Mouse (Mus musculus) lung, adult 2 months (tissue): ENCODE measurements around the gene Ankrd33b. TPM values are rescaled to one million over a fixed set of nuclear protein-coding genes. Genes with fewer than 3 reads are reported as not detected.

Source experiments
- DNase-seq: peaks from one replicate; pipeline ENCODE4 v3.0.0; 2022
- H3K4me1 ChIP-seq: fragments of 200-500 bp; 2 replicates; pipeline ENCODE4 v1.6.1; 2011; ENCODE audit warnings: low read length; ENCODE audit not compliant: control insufficient read depth, insufficient read depth
- H3K4me3 ChIP-seq: fragments of 200-500 bp; replicated peaks from 2 replicates; pipeline ENCODE3; 2011; ENCODE audit warnings: low read depth, mild to moderate bottlenecking, control low read depth, low read length; ENCODE audit errors: extremely low read depth
- CTCF ChIP-seq: fragments of 200-500 bp; IDR thresholded peaks from 2 replicates; pipeline ENCODE4 v1.5.1; 2011; ENCODE audit warnings: mild to moderate bottlenecking, low read length, control low read depth; ENCODE audit not compliant: insufficient read depth
- POLR2A ChIP-seq: fragments of 200-500 bp; IDR thresholded peaks from 2 replicates; pipeline ENCODE4 v1.6.1; 2011; ENCODE audit warnings: low read depth, mild to moderate bottlenecking, control low read depth, low read length, borderline replicate concordance; ENCODE audit errors: extremely low read depth
- whole genome bisulfite sequencing: fragments of 180-500 bp; shearing (Covaris S2); methylation state at CpG from one replicate; pipeline ENCODE4 v1.1.7; 2018; 5-methylcytosine and 5-hydroxymethylcytosine counted together
- polyA plus RNA-seq: library from polyadenylated mRNA; depleted of rRNA; stranded (reverse); fragments of >200 nt; gene quantifications from 2 replicates; pipeline ENCODE4 v1.2.3, GENCODE M21; 2012

Gene Ankrd33b
- polyA plus RNA-seq, 1 experiment = 42.2 TPM

- Histone ChIP-seq H3K4me1 (peaks cover 3% of the 10 kb centered on the region), H3K4me3 (no peak overlapping the region)
- TF ChIP-seq POLR2A (no peak), CTCF (no peak)
- WGBS = 78% methylated on average over 3 of the region's 3 CpGs
- DNase-seq = no peak
These were observed 11.9 kb upstream of the Ankrd33b start for GRCm38 (mm10) chr15:31379471-31379870.

GRCm38 (mm10) chr15:31375212-31375611 lies 7.7 kb upstream of the Ankrd33b start:
- WGBS = 38% methylated on average over 4 of the region's 4 CpGs
- no peak for TF ChIP-seq POLR2A
- no peak for TF ChIP-seq CTCF

GRCm38 (mm10) chr15:31369125-31369612 lies 1.6 kb upstream of the Ankrd33b start:
- DNase-seq = no peak
- WGBS = 16% methylated on average over 12 of the region's 12 CpGs
- peaks cover 6% of the 10 kb centered on the region for H3K4me1 ChIP-seq
- no peak overlapping the region for H3K4me3 ChIP-seq
- no peak for TF ChIP-seq CTCF
- TF ChIP-seq POLR2A = no peak

More at GRCm38 (mm10) chr15:31375212-31375611, 7.7 kb upstream of the Ankrd33b start:
- Histone ChIP-seq H3K4me1 (no peaks in the 10 kb centered on the region), H3K4me3 (no peak overlapping the region)
- no peak for DNase-seq

DNA sequence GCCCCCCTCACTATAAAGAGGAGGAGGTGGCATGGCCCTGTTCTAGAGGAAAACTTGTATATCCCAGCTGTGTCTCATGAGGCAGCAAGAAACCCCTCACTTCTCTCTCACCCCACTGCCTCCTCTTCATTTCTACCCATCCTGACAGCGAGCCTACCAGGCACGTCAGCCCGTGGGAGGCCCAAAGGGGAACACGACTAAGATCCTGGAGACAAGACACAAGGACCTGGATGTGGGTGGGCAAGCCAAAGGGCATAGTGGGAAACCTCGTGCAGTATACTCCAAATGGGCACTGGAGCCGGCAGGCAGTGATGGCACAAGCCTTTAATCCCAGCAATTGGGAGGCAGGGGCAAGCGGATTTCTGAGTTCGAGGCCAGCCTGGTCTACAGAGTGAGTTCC lies 1.0 kb upstream of the Ankrd33b start:
- TF ChIP-seq CTCF = no peak
- no peak for TF ChIP-seq POLR2A

DNA sequence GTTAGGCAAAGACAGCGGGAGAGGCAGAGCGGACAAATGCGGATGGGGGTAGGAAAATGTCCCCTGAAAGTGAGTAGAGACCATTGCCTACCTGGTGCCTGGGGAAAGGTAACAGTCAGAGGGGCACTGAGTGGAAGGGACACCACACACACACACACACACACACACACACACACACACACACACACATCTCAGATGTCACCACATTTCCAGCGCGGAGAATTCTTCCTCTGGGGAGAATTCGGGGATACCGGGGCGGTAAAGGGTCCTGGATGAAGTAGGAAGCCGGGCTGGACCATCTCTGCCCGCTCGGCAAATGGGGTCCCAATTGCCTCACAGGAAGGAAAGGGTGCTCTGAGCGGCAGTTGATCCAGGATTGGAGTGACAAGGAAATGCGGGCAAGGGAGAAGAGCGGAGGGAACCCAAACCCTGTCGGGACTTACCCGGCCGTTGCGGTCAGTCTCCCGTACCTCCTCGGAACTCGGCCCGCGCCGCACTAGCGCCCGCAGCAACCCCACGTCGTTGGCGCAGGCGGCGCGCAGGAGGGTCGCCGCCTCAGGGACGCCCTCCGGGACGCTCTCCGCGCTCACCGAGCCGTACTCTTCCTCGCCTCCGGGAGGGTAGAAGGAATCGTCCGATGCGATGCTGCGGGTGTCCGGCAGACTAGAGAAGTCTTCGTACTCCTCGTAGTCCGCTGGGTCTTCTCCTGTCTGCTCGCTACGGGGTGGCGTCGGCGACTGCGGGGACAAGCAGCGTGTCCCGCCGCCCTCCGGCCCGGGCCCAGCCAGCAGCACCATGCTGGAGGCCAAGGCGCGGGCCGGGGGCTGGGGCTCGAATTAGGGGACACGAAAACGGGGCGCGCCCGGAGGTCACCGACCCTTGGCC lies 688 bp downstream of the Ankrd33b start:
- Histone ChIP-seq H3K4me1 (peaks cover 9% of the 10 kb centered on the region), H3K4me3 (peak overlapping the region; percentile 91)
- WGBS = under 1% methylated on average over 72 of the region's 72 CpGs
- TF ChIP-seq POLR2A (no peak), CTCF (no peak)
- peak; percentile 38 for DNase-seq

More for the DNA sequence above, 1.0 kb upstream of the Ankrd33b start:
- WGBS = 43% methylated on average over 8 of the region's 8 CpGs
- H3K4me1 ChIP-seq = peaks cover 6% of the 10 kb centered on the region
- DNase-seq = no peak
- H3K4me3 ChIP-seq = peak overlapping the region; percentile 37

DNA sequence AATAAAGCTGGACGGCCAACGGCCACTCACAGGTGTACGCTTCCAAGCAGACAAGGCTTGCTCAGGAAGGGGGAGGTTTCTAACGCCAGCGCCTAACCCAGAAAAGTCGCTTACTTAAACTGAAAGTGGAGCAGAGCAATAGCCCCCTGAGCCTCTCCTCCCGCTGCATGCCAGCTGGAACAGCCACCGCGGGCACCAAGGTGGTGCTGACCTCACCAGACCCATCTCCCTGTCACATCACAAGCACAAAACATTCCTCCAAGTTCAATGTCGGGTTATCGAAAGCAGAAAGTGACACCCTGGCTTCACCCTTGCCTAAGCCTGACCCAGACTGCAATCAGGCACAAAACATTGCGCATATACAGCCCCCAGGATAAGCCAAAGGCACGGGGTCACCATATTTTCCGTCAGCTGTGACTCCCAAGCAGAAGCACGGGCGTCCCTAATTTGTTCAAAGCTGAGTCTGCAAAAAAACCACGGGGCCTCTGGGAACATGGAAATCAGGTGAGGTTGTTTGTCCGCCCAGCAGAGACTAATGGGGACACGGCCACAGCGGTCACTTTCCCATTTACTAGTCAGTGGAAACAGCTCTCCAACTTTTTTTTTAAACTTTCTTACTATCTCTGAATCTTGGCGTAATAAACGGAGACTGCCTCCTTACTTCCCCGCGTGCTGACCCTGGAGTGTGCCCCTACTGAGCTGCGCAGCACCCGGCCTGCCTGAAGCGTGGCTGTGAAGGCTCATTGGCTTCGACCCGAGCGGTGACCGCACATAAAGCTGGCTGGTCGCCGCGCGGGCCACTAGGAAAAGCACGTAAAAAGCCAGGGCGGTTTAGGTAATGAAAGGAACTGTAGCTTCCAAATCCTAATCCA lies 1.6 kb downstream of the Ankrd33b start:
- H3K4me3 ChIP-seq = peak overlapping the region; percentile 91
- TF ChIP-seq CTCF (no peak), POLR2A (peak; percentile 20; the same call in 1 of the 2 replicates)
- WGBS = 5% methylated on average over 37 of the region's 37 CpGs
- DNase-seq = peak; percentile 49
- H3K4me1 ChIP-seq = peaks cover 15% of the 10 kb centered on the region

DNA sequence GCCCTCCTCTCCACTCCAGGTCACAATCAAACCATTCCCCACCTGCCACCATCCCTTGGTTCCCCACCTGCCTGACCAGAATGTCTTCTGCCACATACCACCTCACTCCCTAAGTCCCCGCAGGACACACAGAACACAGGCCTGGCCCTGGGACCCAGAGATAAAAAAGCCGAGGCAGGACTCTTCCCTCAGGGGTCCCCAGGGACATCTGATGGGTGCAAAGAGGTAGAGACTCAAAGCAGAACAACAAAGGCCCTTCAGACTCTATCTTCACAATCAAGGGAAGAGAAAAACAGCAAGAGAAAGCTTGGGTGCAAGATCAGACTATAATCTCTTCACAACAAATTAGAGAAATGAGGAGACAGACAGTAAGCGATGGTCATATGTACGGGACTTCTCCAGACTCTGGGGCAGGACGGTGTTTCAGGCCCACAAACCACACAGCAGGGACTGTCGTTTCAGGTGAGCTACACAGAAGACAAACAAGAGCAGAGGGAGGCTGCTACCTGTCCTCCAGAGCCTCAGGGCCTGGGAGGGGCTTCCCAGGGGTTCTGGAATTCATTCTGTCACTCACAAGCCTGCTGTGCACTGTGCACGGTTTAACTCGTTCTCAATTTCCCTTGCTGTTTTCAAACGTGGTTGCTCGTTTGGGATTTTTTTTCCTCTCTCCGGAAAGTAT lies 2.3 kb downstream of the Ankrd33b start:
- DNase-seq = no peak
- Histone ChIP-seq H3K4me3 (peak overlapping the region; percentile 91), H3K4me1 (peaks cover 15% of the 10 kb centered on the region)
- WGBS = 29% methylated on average over 11 of the region's 11 CpGs
- TF ChIP-seq CTCF (no peak), POLR2A (no peak)

- WGBS = 58% methylated on average over 6 of the region's 6 CpGs
- no peak for TF ChIP-seq CTCF
- no peak for TF ChIP-seq POLR2A
- no peak for DNase-seq
- H3K4me3 ChIP-seq = peak overlapping the region; percentile 15
- peaks cover 16% of the 10 kb centered on the region for H3K4me1 ChIP-seq
These were observed 3.1 kb downstream of the Ankrd33b start for GRCm38 (mm10) chr15:31364396-31364795.

DNA sequence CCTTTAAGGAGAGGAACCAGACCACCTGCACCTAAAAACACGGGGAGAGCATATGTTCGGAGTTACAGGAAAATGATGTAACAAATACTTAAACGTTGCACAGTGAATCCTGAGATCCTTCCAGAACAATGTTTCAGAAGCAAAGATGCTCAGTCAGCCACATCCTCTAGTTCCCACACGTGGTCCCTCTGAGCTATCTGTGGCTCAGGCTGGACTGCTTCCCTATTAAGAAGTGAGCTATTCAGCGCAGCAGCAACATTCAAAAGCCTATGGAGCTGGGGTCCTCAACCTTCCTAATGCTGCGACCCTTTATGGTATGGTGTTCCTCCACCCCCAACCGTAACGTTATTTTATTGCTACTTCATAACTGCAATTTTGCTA lies 3.6 kb downstream of the Ankrd33b start:
- Histone ChIP-seq H3K4me3 (no peak overlapping the region), H3K4me1 (peaks cover 17% of the 10 kb centered on the region)
- WGBS = 58% methylated on average over 8 of the region's 8 CpGs
- no peak for TF ChIP-seq POLR2A
- TF ChIP-seq CTCF = no peak
- no peak for DNase-seq
